Mouse (Mus musculus) midbrain, embryonic 15.5 days (tissue): ENCODE measurements around the gene Sez6. TPM values are rescaled to one million over a fixed set of nuclear protein-coding genes. Genes with fewer than 3 reads are reported as not detected.

Experiments used
- ATAC-seq: fragments of 200-750 bp; cut with Nextera tagmentation; replicated peaks from 2 replicates; pipeline ENCODE4 v1.8.0; 2017; ENCODE audit warnings: moderate TSS enrichment
- H3K27ac ChIP-seq: fragments of 300-500 bp; sonication (generic); 2 replicates; pipeline ENCODE4 v1.5.1; 2015; ENCODE audit warnings: mild to moderate bottlenecking, inconsistent platforms
- H3K27me3 ChIP-seq: fragments of 300-500 bp; sonication (generic); replicated peaks from 2 replicates; pipeline ENCODE4 v1.6.1; 2015; ENCODE audit warnings: inconsistent platforms
- H3K36me3 ChIP-seq: fragments of 300-500 bp; sonication (generic); replicated peaks from 2 replicates; pipeline ENCODE4 v1.6.1; 2015; ENCODE audit warnings: inconsistent platforms
- H3K4me1 ChIP-seq: fragments of 300-500 bp; sonication (generic); 2 replicates; pipeline ENCODE4 v1.6.1; 2015; ENCODE audit warnings: inconsistent platforms
- H3K4me2 ChIP-seq: fragments of 300-500 bp; sonication (generic); 2 replicates; pipeline ENCODE4 v1.6.1; 2015; ENCODE audit warnings: inconsistent platforms, mild to moderate bottlenecking, moderate library complexity
- H3K4me3 ChIP-seq: fragments of 300-500 bp; sonication (generic); 2 replicates; pipeline ENCODE4 v1.5.1; 2015; ENCODE audit warnings: mild to moderate bottlenecking, inconsistent platforms
- H3K9ac ChIP-seq: fragments of 300-500 bp; sonication (generic); 2 replicates; pipeline ENCODE4 v1.6.1; 2015; ENCODE audit warnings: mild to moderate bottlenecking, inconsistent platforms
- H3K9me3 ChIP-seq: fragments of 300-500 bp; sonication (generic); 2 replicates; pipeline ENCODE4 v1.6.1; 2016; ENCODE audit warnings: inconsistent platforms
- WGBS: fragments of 180-500 bp; shearing (Covaris S2); methylation state at CpG from one replicate; pipeline ENCODE4 v1.1.7; 2015; ENCODE audit warnings: mixed read lengths; 5-methylcytosine and 5-hydroxymethylcytosine counted together
- polyA plus RNA-seq: library from polyadenylated mRNA; unstranded; fragments of >200 nt; fragmentation: Nextera tagmentation; extraction: Ambion mirVana; gene quantifications from 2 replicates; pipeline ENCODE4 v1.2.1, GENCODE M21; 2015

The Sez6 gene
- polyA plus RNA-seq, 1 experiment from 2014 or later = 162 TPM

DNA sequence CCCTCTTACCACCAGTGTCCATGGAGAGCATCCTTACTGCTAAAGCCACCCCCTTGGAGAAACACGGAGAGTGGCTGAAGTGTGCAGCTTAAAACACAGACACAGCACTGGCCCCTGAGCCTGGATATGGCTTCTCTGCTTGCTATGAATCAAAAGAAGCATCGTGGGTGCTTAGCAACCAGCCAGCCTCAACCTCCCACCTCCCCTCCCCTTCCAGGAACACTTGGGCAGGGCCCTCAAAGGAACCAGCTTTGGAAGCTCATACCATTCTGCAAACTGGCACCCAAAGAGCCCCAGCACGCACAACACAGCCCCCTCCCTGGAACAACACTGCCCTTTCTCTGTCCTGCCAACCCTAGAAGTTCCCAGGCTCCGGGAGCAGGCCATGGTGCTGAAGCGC, 21.2 kb upstream of the Sez6 start:
- ATAC-seq = no peak
- Histone ChIP-seq H3K27me3 (no peaks in the 10 kb centered on the region), H3K4me3 (no peak overlapping the region), H3K4me2 (0 out of 2 replicates have a peak overlapping the region, but pooled peaks have one; percentile 8), H3K9me3 (no peaks in the 10 kb centered on the region), H3K4me1 (peaks cover 53% of the 10 kb centered on the region), H3K36me3 (no peaks in the 10 kb centered on the region), H3K9ac (no peak overlapping the region), H3K27ac (peak overlapping the region; percentile 78)
- 17% methylated on average over 5 of the region's 5 CpGs for WGBS

DNA sequence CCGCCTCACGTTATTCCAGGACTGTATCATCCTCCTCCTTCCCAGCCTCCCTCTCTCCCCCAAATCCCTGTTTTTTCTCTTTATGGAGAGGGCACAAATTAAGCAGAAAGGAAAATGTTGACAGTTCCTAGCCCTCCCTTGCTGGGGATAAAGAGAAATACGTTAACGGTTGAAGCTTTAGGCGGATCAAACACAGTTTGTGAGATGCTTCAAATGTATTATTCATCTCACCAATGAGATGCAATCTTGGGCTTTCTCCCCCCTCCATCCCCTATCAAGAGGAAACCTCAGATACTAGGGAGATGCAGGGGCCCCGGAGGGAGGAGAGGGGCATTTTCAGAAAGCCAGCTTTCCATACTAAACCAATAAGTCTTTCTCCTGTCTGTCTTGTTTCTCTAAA, 20.8 kb upstream of the Sez6 start:
- Histone ChIP-seq H3K9ac (no peak overlapping the region), H3K4me3 (no peak overlapping the region), H3K4me2 (no peak overlapping the region), H3K9me3 (no peaks in the 10 kb centered on the region), H3K36me3 (no peaks in the 10 kb centered on the region), H3K4me1 (peaks cover 56% of the 10 kb centered on the region), H3K27me3 (no peaks in the 10 kb centered on the region), H3K27ac (peak overlapping the region; percentile 78)
- ATAC-seq = 0 out of 2 replicates have a peak, but pooled peaks have one; percentile 27
- 20% methylated on average over 6 of the region's 6 CpGs for WGBS

DNA sequence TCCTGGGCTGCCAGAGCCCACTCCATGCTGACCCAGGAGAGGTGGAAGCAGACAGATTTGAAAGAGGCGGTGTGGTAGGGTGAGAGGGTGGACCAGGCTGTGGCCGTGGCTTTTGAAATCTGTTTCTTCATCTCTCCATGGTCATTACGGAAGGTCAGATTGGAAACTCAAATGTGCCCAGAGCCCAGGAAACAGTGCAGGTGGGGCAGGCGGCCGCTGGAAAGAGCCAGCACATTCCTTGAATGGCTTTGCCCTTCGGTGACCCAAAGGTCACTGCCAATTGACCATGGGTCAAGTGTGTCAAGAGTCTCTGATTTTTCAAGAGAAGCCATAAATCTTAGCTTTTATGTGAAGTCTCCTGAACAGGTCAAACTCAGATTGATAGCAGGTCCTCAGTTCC, 17.1 kb upstream of the Sez6 start:
- Histone ChIP-seq H3K9me3 (no peaks in the 10 kb centered on the region), H3K4me2 (no peak overlapping the region), H3K27ac (no peak overlapping the region), H3K4me3 (no peak overlapping the region), H3K9ac (no peak overlapping the region), H3K4me1 (peaks cover 51% of the 10 kb centered on the region), H3K36me3 (no peaks in the 10 kb centered on the region), H3K27me3 (no peaks in the 10 kb centered on the region)
- ATAC-seq = no peak
- 53% methylated on average over 6 of the region's 6 CpGs for WGBS

DNA sequence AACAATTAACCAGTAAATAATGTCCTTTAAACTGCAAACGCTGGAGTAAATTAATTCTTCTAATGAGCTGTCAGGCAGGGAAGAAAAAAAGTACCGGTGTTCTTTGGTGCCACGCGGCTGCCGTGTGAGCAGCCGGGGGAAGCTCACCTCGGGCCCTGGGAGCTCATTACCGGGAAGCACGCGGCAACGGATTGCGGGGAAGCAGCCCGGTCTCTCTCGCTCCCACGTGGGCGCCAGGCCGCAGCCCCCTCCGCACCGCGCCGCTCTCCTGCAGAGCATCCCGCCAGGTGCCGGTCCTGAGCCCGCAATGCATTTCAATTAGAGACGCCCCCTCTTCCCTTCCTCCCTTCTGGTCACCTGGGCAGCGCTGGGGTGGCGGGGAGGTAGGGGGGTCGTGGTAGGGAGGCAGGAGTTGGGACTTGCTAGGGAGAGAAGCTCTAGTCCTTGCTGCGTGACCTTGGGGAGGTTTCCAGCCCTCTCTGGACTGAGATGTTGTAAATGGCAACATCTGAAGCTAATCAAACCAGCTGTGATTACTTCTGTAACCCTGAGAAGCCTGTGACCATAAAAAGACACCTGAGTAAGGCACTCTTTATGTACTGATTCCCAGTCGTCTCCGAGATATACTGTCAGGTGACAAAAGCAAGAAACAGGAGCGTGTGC, 15.9 kb upstream of the Sez6 start:
- H3K4me2 ChIP-seq = peak overlapping the region; percentile 40
- H3K9ac ChIP-seq = no peak overlapping the region
- peak; percentile 35 for ATAC-seq
- peaks cover 44% of the 10 kb centered on the region for H3K4me1 ChIP-seq
- 4% methylated on average over 32 of the region's 32 CpGs for WGBS
- H3K4me3 ChIP-seq = peak overlapping the region; percentile 2; the same call in 1 of the 2 replicates
- no peaks in the 10 kb centered on the region for H3K36me3 ChIP-seq
- H3K9me3 ChIP-seq = no peaks in the 10 kb centered on the region
- peak overlapping the region; percentile 55 for H3K27ac ChIP-seq
- H3K27me3 ChIP-seq = no peaks in the 10 kb centered on the region

DNA sequence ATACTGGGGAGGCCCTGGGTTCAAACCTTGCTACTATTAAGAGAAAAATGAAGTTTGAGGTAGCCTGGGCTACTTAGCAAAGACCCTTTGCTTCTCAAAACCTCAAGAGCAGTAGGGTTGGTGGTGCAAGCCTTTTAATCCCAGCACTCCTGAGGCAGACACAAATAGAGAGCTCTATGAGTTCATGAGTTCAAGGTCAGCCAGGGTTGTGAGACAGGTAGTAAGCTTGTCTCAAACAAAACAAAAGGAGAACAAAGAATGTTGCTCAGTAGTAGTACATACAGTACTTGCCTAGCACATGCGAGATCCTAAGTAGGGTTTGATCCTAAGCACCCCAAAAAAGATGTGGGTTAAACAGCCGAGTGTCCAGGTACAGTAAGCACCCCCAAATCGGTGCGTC, 13.9 kb upstream of the Sez6 start:
- WGBS = 86% methylated on average over 4 of the region's 4 CpGs
- Histone ChIP-seq H3K4me3 (no peak overlapping the region), H3K27ac (no peak overlapping the region), H3K27me3 (no peaks in the 10 kb centered on the region), H3K9me3 (no peaks in the 10 kb centered on the region), H3K9ac (no peak overlapping the region), H3K4me2 (no peak overlapping the region), H3K4me1 (peaks cover 38% of the 10 kb centered on the region), H3K36me3 (no peaks in the 10 kb centered on the region)
- ATAC-seq = no peak

DNA sequence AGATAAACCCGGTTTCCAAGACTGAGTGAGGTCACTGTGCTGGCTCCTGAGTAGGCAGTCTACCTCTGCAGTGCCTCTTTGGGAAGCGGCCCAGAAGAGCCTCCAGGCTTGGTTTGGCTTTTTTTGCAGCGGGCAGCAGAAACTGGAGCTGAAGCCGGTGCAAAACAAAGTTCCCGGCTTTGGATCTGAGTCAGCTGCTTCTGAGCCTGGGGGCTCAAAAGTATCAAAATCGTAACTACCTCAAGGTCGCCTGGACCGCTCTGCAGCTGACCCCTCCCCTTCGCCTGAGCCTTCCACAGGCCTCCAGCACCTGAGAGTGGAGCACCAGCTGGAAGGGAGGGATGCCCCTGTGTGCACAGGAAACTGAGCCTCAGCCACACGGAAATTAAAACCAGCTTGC, 13.4 kb upstream of the Sez6 start:
- Histone ChIP-seq H3K9ac (no peak overlapping the region), H3K9me3 (no peaks in the 10 kb centered on the region), H3K27me3 (no peaks in the 10 kb centered on the region), H3K4me3 (no peak overlapping the region), H3K4me1 (peaks cover 35% of the 10 kb centered on the region), H3K27ac (0 out of 2 replicates have a peak overlapping the region, but pooled peaks have one; percentile 10), H3K4me2 (no peak overlapping the region), H3K36me3 (no peaks in the 10 kb centered on the region)
- WGBS = 57% methylated on average over 10 of the region's 10 CpGs
- no peak for ATAC-seq

DNA sequence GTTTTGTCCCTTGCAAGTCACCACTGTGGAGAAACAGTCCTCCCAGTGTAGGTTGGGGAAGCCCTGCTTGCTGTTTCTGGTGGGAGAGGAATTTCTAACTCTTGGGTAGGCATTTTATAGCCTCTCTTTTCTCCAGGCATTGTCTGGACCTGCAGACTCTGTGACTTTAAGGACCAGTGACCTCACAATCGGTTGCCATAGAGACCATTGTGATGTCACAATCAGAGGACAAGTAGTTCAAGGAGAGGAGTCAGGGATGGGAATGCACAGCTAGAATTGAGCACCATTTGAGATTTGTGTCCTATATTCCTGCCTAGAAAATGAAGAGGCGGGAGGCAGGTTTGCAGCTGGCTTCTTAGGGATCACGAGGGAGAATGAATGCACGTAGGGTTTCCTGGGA, 7.3 kb upstream of the Sez6 start:
- Histone ChIP-seq H3K4me2 (no peak overlapping the region), H3K36me3 (no peaks in the 10 kb centered on the region), H3K4me1 (peaks cover 36% of the 10 kb centered on the region), H3K27me3 (no peaks in the 10 kb centered on the region), H3K27ac (no peak overlapping the region), H3K9me3 (no peaks in the 10 kb centered on the region), H3K4me3 (no peak overlapping the region), H3K9ac (no peak overlapping the region)
- no peak for ATAC-seq
- WGBS = 68% methylated on average over 4 of the region's 4 CpGs

DNA sequence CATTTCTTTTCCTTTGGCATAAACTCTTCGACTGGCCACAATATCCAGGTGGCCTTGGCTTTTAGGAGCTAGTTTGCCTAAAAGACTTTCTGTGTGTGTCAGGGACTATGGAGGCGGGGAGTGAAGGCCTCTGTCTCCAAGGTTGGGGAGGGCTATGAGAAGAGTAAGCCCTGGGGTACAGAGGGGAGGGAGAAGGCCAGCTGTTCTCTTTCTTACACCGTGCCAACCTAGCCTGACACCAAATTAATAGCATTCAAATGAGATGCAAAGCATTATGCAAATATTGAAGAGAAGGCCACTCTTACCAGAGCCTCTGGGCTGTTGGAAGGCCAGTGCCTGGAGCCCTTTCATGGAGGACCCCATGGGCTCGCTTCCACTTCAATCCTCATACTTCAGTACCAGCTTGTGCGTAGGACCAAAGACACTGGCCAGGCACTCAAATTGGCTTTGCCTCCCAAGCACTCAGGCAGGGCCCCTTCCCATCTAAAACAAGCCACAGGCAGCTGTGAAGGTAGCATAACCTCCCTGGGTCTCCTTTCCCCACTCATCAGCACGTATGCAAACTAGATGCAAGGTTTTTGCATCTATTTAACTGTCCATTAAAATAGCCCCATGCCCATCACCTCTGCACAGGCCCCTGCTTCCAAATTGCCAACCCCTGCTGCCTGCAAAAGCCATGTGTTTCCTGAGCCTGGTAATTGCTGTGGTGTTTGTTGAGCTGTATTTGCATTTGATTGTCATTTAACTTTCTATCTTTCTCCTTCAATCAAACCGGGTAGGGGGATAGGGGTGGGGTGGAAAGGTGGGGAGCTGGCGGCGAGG, 4.6 kb upstream of the Sez6 start:
- H3K27me3 ChIP-seq = no peaks in the 10 kb centered on the region
- peaks cover 47% of the 10 kb centered on the region for H3K4me1 ChIP-seq
- 22% methylated on average over 9 of the region's 9 CpGs for WGBS
- peak overlapping the region; percentile 8; the same call in 1 of the 2 replicates for H3K9ac ChIP-seq
- peak; percentile 68 for ATAC-seq
- H3K27ac ChIP-seq = peak overlapping the region; percentile 76
- no peaks in the 10 kb centered on the region for H3K9me3 ChIP-seq
- H3K4me2 ChIP-seq = peak overlapping the region; percentile 3; the same call in 1 of the 2 replicates
- no peaks in the 10 kb centered on the region for H3K36me3 ChIP-seq
- no peak overlapping the region for H3K4me3 ChIP-seq

DNA sequence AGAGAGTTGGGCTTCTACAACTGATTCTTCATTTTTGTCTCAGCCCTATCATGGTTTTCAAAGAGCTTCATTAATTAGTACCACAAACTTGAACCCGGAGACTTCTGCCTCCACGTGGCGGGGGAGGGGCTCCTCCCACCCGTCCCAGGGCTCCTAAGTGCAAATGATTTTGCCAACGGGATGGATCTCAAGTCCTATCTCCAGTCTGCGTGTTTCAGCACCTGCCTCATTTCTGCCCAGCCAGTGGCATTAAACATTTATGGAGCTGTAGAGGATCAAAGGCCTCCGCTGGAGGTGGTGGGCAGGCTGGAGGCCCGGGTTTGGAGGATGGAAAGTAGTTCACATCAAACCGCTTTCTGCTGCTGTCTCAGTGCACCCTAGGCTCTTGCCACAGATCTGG, 3.9 kb upstream of the Sez6 start:
- no peaks in the 10 kb centered on the region for H3K27me3 ChIP-seq
- no peaks in the 10 kb centered on the region for H3K9me3 ChIP-seq
- H3K9ac ChIP-seq = no peak overlapping the region
- H3K4me2 ChIP-seq = no peak overlapping the region
- H3K4me3 ChIP-seq = no peak overlapping the region
- no peaks in the 10 kb centered on the region for H3K36me3 ChIP-seq
- 19% methylated on average over 9 of the region's 9 CpGs for WGBS
- peaks cover 51% of the 10 kb centered on the region for H3K4me1 ChIP-seq
- peak overlapping the region; percentile 76 for H3K27ac ChIP-seq
- no peak for ATAC-seq

DNA sequence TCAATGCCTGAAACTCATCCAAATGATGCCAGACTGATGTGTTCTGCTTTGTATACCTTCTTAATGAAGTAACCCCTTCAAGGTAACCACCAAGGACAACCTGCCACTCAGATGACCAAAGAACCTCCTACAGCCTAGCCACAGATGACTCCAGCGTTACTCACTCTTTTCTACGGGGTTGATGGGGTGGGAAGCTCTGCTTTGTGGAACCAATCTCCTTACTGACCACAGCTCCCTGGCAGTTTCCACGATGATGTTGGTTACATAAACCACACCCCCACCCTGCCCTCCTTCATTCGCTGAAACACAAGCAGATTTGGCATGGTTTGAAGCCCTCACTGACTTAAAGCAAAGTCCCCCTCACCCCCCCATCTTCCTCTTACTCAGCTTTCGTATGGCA, 2.8 kb upstream of the Sez6 start:
- 58% methylated on average over 5 of the region's 5 CpGs for WGBS
- Histone ChIP-seq H3K27me3 (no peaks in the 10 kb centered on the region), H3K4me3 (no peak overlapping the region), H3K9ac (no peak overlapping the region), H3K27ac (no peak overlapping the region), H3K4me1 (peaks cover 62% of the 10 kb centered on the region), H3K36me3 (no peaks in the 10 kb centered on the region), H3K4me2 (no peak overlapping the region), H3K9me3 (no peaks in the 10 kb centered on the region)
- ATAC-seq = no peak

DNA sequence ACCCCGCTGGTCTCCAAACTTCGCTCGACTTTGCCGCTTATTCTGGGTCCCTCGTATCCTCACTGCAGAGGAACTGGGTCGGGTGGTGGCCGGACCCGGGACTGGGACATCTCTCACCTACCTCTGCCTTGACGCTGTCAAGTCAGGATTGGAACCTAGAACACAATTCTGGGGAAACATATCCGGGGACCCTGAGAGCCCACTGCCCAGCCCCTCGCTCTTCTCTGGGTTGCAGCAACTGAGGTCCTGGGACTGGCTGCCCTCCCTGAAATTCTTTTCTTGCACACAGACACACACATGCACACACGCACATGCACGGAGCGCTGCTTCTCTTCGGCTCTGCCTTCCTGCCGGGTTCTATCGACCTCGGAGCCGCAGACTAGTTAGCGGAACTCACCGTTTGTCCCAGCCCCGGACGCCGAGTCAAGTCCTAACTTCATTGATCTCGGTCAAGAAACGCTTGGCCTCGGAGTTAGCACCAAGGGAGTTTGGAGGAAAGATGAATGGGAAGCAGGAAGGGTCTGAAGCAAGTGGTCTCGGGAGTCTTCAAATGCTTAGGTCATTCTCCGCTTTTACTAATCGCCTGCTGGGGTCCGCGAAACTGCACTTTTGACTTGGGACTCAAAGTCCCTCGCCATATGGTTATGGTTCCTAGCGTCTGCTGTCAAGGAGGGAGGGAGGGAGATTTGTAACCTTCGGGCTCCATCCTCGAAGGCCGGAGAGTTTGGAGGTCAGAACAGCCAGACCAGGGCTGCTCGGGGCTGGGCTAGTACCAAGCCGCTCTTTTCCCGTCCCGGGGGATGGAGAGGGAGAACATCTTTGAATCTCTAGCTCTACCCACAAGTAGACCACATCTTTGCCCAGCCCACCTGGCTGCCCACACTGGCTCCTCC, 1.2 kb downstream of the Sez6 start:
- H3K4me3 ChIP-seq = peak overlapping the region; percentile 70
- H3K4me1 ChIP-seq = peaks cover 68% of the 10 kb centered on the region
- 1% methylated on average over 41 of the region's 41 CpGs for WGBS
- no peaks in the 10 kb centered on the region for H3K27me3 ChIP-seq
- peak overlapping the region; percentile 76 for H3K4me2 ChIP-seq
- H3K27ac ChIP-seq = peak overlapping the region; percentile 86
- peak overlapping the region; percentile 73 for H3K9ac ChIP-seq
- ATAC-seq = no peak; the same call in 1 of the 2 replicates
- H3K9me3 ChIP-seq = no peaks in the 10 kb centered on the region
- no peaks in the 10 kb centered on the region for H3K36me3 ChIP-seq

DNA sequence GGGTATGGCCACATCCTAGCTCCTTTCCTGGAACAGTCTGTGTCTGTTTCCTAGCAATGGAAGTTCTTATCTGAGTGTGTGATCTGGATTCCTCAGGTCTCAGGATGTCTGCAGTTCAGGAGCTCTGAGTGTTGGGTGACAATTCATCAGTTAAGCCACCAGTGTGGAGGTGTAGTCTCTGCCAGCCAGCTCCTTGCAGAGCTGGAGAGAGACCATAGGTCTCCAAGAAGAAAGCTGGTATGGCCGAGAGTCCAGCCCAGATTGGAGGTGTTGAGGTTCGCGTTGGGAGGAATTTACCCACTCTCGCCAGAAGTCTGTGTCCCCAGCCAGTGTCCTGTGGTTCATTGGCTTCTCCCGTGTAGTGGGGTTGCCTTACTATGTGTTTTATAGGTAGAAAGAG, 2.0 kb downstream of the Sez6 start:
- H3K4me1 ChIP-seq = peaks cover 68% of the 10 kb centered on the region

More for the DNA sequence above, 2.0 kb downstream of the Sez6 start:
- H3K9me3 ChIP-seq = no peaks in the 10 kb centered on the region
- 45% methylated on average over 5 of the region's 5 CpGs for WGBS
- H3K4me2 ChIP-seq = peak overlapping the region; percentile 76
- H3K9ac ChIP-seq = peak overlapping the region; percentile 73
- peak overlapping the region; percentile 1 for H3K27ac ChIP-seq
- no peaks in the 10 kb centered on the region for H3K36me3 ChIP-seq
- H3K4me3 ChIP-seq = peak overlapping the region; percentile 70
- ATAC-seq = no peak
- H3K27me3 ChIP-seq = no peaks in the 10 kb centered on the region
